Mouse (Mus musculus): ENCODE results near the gene Clip1. TPM values are rescaled to one million over a fixed set of nuclear protein-coding genes. Genes with fewer than 3 reads are reported as not detected.

The Clip1 gene
- polyA plus RNA-seq, 1 experiment: 50.5 TPM

DNA sequence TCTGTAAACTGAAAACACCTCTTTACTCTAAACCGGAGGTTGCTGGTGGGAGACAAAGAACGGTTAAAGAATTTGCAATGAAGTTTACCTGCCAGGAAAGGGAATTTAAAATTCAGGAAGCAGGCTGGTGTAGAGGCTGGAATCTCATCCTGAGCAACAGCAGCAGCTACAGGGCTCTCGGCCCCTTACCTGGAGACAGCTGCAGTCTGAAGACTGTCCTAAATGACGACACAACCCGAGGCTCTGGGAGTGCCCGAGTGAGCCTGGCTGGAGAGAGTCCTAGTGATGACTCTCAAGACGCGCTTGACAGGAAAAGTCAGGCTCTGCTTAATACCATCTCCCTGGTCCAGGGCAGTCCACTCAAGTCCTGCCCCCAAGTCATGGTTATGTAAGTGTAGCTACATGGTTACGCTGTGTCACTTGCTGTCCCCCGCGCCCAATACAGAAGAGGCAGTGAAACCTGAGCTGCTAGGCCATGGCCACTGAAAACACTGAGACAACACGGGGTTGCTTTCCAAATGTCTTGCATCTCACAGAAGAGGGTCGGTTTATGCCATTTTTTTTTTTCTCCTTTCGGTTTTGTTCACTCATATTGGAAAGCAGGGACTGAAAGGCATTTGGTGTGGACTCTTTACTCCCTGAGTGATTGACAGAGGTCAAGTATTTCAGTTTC is 13.5 kb downstream of the Clip1 start:
- DNase-seq (ENCODE audit: low spot score): no peak

DNA sequence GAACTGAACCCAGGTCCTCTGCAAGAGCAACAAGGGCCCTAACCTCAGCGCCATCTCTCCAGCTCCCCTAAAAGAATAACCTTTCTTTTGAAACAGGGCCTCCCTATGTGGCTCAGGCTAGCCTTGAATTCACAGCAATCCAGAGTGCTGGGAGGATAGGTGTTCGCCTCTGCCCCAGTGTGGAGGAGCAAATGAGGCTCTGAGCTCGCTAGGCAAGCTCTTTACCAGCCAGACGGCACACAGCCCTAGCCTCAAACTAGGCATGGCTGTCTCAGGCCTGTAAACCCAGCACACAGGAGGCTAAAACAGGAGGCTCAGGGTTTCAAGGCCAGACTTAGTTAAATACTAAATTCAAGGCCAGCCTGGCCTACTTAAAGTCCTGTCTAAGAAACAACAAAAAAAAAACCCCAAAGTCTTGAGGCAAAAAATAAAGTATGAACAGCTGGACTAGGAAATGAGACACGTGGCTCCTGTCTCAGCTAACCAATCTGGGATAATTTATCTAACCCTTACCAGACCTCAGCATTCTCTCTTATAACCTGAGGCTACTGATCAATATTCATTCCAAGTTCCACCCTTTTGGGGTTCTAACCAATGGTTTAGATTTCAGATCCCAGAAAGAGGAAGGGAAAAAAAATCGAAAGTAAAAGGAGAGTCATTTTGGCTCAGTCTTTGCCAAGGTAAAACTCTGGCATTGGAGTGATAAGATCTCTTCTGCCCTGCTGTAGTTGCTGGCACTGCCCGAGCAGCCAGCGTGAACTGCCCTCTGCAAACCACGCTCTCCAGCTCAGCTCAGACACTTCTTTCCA is 14.2 kb downstream of the Clip1 start:
- DNase-seq (ENCODE audit: low spot score): no peak

DNA sequence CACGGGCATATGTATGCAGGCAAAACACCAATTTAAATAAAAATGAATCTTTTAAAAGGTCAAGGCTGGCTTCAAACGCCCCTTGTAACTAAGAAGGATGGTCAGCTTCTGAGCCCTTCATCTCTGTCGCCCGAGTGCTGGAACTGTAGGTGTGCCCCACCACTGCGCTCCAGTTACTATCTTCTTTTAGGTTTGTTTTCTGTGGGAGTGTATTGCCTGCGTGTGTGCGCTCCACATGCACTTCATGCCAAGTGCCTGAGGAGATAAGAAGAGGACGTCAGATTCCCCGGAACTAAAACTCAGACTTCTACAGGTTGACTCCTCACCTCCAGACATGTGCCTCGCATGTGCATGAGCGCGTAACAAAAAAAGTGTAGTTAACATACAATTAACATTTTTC is 16.5 kb downstream of the Clip1 start:
- no peak for DNase-seq (ENCODE audit: low spot score)

DNA sequence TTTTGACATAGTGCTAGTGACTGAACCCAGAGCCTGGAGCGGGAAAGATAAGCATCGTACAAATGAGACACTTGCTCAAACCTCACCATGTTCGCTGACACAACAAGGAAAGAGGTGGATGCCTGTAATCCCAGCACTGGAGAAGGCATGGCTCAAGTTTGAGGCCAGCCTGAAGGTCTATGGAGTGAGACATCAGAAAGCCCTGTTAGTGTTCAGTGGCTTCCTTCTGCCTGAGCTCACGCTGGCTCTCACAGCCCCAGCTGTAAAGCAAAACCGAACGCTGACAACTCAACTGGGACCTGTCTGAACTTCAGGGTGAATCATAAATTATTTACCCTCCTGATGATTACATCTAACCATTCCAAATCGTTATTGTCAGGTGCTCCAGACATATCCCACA is 18.5 kb downstream of the Clip1 start:
- DNase-seq (ENCODE audit: low spot score): no peak

DNA sequence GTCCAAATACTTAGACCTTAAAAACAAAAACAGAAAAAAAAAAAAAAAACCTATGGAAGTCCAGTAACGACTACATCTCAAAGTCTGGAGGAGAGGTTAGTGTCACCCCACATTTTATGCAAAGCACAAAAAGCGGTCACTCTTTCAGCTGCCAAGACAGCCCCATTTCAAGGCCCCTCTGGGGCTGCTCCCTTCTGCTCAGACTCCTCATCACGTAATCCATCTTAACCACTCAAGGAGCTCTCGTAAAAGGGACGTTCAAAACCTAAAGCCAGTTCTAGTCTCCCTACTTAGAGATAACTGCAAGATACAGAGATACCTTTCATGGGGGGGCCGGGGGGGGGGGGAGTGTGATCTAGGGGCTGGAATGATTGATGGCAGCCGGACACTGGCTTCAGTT is 20.1 kb downstream of the Clip1 start:
- no peak for DNase-seq (ENCODE audit: low spot score)

DNA sequence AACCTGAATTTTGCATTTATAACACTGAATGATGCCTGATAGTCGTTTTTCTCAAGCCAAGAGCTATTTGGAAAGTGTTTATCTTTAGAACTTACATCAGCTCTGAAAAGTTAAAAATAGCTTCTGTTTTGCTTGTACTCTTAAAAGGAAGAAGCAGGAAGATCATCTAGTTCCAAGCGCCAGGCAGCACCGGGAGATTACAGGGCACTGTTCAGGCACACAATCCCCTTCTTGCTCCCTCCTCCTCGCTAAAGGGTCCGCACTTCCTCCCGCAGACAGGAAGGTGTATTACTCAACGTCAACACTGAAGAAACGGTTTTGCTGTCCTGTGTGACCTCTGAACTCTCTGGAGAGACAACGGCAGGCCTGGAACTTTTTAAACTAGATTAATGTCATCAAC is 22.4 kb downstream of the Clip1 start:
- no peak for DNase-seq (ENCODE audit: low spot score)

DNA sequence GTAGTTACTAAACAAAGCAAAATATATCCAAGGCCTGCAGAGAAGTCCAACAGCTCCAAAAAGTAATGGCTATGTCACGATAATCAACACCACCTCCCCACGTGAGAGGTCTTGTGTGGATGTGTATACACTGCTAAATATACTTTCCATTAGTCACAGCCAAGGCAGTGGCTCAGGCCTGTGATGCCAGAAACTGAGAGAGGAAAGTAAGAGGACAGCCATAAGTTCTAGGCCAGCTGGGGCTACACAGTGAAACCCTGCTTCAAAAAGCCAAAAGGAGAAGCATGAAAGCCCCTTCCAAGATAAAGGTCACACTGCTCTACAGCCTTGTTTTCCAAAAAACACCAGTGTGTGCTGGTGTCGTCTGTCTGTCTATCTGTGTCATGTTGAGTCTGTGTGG is 22.8 kb downstream of the Clip1 start:
- DNase-seq (ENCODE audit: low spot score): no peak

DNA sequence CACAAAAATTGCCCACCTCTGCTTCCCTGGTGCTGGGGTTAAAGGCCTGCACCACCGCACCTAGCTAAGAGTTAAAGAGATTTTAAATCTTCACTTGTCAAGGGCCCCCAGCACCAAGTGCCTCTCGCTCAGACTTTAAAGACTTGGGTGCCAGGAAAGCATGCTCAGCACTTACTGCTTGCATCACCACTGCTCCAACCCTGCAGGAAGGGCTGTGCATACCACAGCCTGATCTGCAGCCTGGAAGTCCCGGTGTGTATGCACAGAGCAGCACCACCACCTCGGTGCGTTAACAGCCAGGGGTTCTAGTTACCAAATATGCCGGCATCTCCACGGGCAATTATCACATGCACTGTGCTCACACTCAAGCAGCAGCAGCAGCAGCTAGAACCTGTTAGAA is 26.8 kb downstream of the Clip1 start:
- no peak for DNase-seq (ENCODE audit: low spot score)

DNA sequence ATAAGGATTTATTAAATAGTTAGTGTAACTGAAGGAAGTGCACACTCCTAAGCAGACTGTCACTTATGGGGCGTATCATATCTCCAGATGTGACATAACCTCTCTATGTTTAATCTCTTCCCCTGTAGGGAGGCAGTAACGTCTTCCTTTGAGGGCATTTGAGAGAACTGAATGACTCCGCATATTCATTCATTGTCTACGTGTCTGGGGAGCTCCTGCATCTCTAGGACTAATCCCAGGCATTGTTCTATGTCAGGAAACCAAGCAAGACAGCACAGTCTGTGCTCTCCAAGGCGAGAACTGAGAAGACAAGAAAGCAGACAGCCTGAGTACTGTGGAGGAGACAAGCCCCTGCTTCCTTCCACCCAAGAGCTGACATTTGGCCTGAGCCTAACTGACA is 29.5 kb downstream of the Clip1 start:
- DNase-seq (ENCODE audit: low spot score): no peak

DNA sequence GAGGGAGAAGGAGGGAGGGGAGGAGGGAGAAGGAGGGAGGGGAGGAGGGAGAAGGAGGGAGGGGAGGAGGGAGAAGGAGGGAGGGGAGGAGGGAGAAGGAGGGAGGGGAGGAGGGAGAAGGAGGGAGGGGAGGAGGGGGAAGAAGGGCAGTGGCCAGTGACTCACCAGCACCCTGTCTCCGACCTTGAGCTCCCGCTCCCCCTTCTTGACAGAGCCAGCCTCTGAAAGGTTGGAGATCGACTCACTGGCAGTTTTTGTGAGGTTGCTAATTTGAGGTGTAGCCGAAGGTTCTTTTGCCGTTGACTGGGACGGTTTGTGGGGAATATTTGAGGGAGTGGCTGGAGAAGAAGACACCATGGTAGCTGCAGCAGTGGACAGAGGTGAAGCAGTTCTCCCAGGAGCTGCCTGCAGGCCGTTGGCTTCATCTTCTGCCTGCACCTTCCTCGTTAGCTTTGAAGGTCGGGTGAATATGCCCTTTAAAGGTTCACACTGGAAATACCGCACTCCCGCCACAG is 31.1 kb downstream of the Clip1 start:
- no peak for DNase-seq (ENCODE audit: low spot score)

DNA sequence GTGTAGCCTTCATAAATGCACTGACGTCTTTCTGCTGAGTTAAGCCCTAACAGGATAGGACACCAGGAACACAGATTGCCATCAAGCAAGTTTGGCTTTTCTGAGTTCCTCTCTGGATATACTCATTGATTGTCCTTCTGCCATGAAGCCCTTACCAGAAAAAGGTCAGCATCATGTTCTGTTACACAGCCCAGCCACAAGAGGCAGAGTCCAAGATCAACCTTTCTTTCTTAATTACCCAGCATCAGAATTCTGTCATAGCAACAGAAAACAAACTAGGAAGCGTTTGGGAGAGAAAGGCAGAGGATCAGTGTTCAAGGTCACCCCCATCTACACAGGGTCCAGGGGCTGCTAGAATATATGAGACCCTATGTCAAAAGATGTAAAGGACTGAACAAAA is 33.6 kb downstream of the Clip1 start:
- DNase-seq (ENCODE audit: low spot score): no peak

DNA sequence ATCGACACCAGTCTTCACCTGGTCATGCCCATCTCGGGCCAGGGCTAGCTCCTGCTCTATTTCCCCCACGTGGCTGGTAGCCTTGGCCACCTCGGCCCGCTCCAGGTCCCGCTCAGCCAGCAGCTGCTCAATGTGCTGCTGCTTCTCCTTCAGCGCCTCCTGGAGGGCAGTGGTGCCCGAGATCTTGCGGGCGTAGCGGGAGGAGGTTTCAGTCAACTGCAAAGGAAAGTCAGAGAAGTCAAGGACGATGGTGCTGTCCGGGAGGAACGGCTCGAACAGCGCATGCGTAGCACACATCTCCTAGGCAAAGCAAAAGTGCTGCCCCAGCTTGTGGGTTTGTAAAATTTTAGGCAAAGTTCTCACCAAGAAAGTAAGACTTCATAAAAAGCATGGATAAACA is 42.0 kb downstream of the Clip1 start:
- no peak for DNase-seq (ENCODE audit: low spot score)

DNA sequence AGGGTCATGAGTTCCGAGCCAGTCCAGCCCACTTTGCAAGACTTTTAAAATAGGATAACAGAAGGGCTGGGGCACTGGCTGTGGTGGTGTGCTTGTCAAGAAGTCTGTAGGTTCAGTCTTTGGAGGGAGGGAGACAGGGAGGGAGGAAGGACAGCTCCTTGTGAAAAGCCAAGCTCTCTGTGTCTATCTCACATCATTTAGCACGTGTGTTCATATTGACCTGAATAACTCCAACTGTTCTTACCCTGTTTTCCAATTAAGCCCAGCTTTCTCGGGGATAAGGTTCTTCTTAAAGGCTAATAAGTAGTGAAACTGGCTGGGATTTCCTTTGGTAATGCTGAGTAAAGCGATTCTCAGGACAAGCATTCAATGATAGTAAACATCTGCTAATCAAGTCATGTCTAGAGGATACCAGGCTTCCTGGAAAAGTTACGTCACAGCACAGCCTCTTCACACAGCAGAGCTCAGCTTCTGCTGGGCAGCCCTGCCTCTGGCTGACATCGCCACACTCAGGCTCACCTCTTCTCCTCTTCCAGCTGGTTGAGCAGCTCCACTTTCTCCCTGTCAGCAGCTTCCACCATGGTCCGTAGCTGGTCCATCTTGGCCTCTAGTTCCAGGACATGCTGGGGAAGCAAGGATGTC is 43.0 kb downstream of the Clip1 start:
- DNase-seq (ENCODE audit: low spot score): no peak

DNA sequence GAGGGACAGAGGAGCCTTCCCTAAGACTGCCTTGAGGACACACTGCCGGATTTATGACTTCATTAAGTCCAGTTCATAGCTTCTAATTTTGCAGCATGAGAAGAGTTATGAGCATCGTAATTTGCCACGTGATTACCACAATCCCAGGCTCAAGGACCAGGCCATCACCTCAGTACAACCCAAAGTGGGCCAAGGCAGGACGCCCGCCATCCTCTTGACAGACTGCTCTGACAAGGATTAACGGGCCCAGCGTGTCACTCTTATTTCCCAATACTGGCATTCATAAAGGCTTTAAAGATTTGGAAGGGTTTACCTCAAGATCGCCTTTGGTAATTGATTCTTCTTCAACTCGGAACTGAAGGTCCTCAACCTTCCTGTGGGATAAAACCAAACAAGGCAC is 44.2 kb downstream of the Clip1 start:
- DNase-seq (ENCODE audit: low spot score): no peak

DNA sequence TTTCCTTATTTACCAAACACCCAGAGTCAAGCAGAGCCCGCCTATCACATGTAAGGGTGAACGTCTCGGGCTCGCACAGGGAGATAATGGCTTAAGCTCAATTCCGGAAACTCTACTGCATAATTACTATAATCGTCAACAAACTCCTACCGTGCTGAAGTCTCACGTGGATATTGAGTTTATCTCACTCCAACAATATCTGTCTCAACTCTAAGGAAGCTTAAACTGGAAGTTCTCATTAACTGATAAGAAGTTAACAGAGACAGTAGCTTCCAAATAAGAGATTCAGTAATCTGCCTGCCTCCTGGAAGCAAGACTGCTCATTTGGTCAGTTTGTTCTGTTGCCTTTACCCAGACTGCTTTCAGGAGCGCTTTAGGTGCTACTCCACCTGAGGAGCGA is 53.2 kb downstream of the Clip1 start:
- no peak for DNase-seq (ENCODE audit: low spot score)

DNA sequence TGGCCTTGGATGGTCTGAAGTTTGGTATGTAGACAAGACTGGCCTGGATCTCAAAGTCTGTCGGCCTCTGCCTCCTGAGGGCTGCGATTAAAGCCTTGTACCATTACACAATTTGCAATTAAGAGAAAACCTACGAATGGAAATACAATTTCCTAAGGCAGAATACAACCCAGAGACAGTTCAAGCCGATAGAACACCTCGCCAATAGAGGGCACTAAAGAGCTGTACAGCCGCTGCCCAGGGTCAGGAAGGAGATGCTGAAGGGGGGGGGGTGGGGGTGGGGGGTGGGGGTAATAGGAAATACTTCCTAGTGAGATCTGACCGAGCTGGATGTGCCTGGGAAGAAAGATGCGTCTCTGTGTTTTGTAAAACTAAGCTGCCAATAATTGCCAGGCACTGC is 57.8 kb downstream of the Clip1 start:
- no peak for DNase-seq (ENCODE audit: low spot score)

DNA sequence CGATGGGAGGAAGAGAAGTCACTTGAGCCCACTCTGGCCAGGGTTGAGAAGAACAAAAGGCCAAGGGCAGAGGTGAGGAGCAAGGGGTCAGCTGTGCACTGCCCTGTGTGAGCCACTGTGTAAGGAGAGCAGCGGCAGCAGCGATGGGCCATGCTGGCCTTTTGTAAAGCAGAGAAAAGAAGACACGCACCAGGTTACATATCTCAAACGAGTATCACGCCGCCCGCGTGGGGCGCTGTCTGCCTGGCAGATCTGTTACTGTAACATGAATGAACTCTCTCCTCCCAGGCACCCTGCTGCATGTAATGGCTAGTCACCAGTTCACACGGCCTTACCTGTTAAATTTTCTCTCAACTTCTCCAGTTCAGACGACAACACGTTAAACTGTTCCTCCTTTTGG is 62.0 kb downstream of the Clip1 start:
- DNase-seq (ENCODE audit: low spot score): no peak

DNA sequence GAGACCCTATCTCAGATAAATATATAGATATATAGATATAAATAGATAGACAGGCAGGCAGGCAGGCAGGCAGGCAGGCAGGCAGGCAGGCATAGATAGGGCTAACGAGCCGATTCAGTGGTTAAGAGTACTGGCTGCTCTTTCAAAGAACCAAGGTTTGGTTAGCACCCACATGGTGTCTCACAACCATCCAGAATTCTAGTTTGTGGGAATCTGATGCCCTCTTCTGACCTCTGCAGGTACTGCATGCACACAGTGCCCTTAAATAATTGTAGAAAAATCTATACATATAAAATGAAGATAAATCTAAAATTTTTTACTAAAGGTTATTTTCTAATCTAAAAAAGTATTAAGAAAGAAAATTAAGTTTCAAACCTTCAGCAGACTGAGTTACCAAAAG is 65.9 kb downstream of the Clip1 start:
- DNase-seq (ENCODE audit: low spot score): no peak

DNA sequence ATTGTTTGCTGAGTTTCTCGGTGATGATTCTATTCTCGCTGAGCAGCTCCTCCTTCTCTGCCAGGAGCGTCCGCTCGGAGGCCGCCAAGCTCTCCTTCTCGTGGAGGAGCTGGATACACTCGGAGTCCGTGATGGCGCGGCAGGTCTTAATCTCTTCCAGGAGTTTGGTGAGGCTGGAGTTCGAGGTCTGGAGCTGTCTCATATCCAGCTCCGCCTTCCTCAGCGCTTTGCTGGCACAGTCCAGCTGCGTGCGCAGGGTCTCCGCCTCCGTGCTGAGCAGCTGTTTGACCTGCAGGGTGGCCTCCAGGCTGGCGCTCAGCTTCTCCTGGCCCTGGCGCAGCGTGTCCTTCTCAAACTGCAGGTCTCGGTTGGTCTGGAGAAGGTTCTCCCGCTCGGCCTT is 70.2 kb downstream of the Clip1 start:
- DNase-seq (ENCODE audit: low spot score): no peak

DNA sequence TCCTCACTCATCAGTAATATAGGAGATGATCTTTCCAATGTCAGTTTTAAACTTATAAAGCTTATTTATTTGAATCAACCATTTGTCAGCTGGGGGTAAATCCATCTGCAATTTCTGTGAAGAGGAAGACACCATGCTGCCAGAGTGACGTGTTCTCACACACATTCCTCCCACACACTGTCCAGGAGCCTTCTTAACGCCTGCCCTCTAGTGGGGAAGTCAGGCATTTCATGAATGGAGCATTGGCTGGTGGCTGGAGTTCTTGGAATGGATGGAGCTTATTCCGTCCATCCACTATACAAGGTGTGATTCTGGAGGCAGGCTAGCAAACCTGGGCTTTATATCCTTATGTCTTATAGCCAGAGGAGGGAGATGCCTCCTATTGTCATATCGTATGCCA is 74.6 kb downstream of the Clip1 start:
- DNase-seq (ENCODE audit: low spot score): no peak

DNA sequence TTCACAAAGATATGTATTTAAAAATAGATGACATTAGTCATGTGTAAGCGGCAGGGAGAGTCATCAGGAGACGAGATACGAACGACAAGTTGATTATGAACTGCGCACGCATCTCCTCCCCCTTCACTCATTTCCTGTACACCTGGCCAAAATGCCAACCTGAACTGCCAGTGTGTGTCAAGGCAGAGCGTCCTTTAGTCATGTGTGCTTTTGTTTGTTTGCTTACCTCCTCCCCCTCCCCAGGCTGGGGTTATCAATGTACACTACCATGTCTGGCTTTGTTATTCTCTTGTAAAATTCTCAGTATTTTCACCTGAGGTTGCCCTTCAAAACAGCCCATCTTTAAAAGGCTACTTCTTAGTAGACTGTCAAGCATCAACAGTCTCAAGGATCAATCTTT is 75.0 kb downstream of the Clip1 start:
- no peak for DNase-seq (ENCODE audit: low spot score)

DNA sequence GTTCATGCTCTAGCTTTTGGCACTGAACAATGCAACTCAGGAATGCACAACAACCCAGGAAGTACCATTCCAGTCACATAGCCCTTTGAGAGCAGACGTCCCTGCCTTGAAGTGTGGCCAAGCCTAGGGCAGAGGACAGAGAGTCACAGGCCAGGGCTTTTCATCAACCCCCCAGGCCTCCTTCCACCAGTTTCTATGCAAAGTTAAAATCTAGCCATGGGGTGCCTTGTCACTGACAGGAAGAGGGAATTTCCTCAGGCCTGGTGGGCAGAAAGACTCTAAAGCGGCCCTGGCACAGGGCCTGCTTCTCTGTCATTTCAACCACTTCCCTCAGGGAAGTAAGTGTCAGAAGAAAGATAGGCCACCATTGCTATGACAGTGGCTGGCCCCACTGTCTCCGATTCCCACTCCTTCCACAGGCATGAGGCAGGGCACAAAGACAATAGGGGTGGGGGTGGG is 77.2 kb downstream of the Clip1 start:
- DNase-seq (ENCODE audit: low spot score): no peak

DNA sequence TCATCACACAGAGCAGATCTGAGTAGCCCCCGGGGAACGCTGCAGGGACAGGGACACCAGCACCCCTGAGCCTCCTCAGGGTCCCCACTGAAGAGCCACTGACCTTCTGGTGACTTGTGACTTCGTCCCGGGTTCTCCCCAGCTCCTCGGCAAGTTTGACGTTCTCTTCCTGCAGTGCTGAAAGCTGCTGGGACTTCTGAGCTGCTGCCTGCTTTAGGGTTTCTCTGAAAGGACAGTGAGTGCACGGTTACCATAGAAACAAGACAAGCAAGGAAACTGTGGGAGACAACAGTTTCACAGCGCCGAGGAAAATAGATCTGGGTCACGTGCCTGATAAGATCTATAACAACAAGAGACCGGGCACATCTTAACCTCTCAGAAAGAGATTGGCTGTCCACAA is 80.9 kb downstream of the Clip1 start:
- DNase-seq (ENCODE audit: low spot score): no peak
